Mouse (Mus musculus): ENCODE results near the gene Aox4.

- TF ChIP-seq TAL1 (IDR thresholded peaks at IDR 0.05; ENCODE audit: low read length) = no peak
- no peak for TF ChIP-seq GATA1 (IDR thresholded peaks at IDR 0.05; ENCODE audit: low read length)
These were observed 50.1 kb downstream of the Aox4 start for GRCm38 (mm10) chr1:58260311-58260710.

Data from erythroblast, embryonic 14.5 days (primary cell).